Mouse (Mus musculus): Measurements from ENCODE around the gene Arntl. TPM values are rescaled to one million over a fixed set of nuclear protein-coding genes. Genes with fewer than 3 reads are reported as not detected.

The Arntl gene
- polyA plus RNA-seq, 1 experiment from 2014 or later = 7.7 TPM

GRCm38 (mm10) chr7:113185056-113185455 lies 22.2 kb upstream of the Arntl start:
- ATAC-seq (ENCODE audit: low FRiP score) (no peak), DNase-seq (ENCODE audit: low spot score) (no peak)
- Histone ChIP-seq H3K36me3 (ENCODE audit: control insufficient read depth, insufficient read depth, low read length) (no peaks in the 10 kb centered on the region), H3K9me3 (ENCODE audit: control insufficient read depth, low read length) (no peaks in the 10 kb centered on the region), H3K27ac (ENCODE audit: low read depth, low read length) (no peak overlapping the region), H3K4me2 (replicated peaks; ENCODE audit: low read depth, low read length) (no peak overlapping the region), H3K4me1 (replicated peaks; ENCODE audit: control insufficient read depth, insufficient read depth, low read length) (no peaks in the 10 kb centered on the region), H3K27me3 (ENCODE audit: control insufficient read depth, insufficient read depth, low read length) (no peaks in the 10 kb centered on the region), H3K4me3 (ENCODE audit: low read depth, low read length) (no peak overlapping the region), H3K9ac (ENCODE audit: low read depth, low read length) (no peak overlapping the region)

DNA sequence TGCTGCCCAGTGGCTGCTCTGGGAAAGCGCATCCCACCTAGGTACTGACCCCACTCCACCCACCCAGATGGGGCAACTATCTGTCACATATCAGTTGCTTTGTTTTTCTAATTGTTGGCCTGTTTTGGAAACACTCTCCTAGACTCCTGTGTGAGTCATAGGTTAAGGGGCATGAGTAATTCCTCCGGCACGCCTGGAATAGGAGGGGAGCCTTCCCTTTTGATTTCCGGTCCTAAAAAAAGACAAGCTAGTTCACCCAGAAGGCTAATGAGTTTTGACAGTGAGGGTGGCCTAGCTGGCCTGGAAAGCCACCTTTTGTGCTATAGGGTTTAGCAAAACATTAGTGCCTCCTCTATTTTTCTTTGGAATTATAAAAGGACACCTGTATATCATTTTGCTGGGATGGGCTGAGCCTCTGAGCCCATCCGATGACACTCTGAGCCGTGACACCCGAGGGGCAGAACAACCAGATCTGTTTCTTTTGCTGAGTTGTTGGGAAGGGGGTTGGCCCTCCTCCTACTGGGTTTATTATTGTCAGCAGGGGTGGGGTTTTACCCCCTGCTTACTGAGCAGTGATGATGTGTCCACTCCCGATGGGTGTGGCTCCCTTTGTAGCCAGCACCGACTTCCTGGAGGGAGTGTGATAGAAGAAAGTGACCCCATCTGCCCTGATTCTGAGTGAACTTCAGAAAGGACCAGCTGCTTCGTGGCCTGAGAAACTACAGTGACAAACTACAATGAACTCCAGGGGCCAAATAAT lies 21.0 kb upstream of the Arntl start:
- 63% methylated on average over 10 of the region's 10 CpGs for WGBS
- no peak for ATAC-seq (ENCODE audit: low FRiP score)
- no peak overlapping the region for H3K27ac ChIP-seq (ENCODE audit: low read depth, low read length)

DNA sequence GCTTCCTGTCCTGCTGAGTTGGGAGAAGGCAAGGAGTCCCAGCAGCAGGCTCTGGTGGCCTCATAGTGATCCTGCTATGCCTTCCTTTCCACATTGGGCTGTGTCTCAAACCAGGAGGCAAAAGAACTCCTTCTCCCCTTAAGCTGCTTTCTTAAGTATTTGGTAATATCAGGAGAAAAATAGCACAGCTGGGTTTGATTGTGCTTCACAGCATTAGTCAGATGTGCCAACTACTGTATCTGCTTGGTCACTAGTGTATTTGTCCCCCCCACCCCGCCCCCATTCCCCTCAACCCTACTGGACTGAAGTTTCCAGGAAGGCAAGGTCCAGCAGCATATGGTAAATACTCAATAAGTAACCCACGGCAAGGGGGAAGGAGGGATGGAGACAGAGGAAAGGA lies 19.2 kb upstream of the Arntl start:
- Histone ChIP-seq H3K4me3 (ENCODE audit: low read depth, low read length) (no peak overlapping the region), H3K4me1 (replicated peaks; ENCODE audit: control insufficient read depth, insufficient read depth, low read length) (no peaks in the 10 kb centered on the region), H3K9ac (ENCODE audit: low read depth, low read length) (no peak overlapping the region), H3K27me3 (ENCODE audit: control insufficient read depth, insufficient read depth, low read length) (no peaks in the 10 kb centered on the region), H3K9me3 (ENCODE audit: control insufficient read depth, low read length) (no peaks in the 10 kb centered on the region), H3K4me2 (replicated peaks; ENCODE audit: low read depth, low read length) (no peak overlapping the region), H3K27ac (ENCODE audit: low read depth, low read length) (no peak overlapping the region), H3K36me3 (ENCODE audit: control insufficient read depth, insufficient read depth, low read length) (no peaks in the 10 kb centered on the region)
- 65% methylated on average over 2 of the region's 2 CpGs for WGBS
- ATAC-seq (ENCODE audit: low FRiP score) (no peak), DNase-seq (ENCODE audit: low spot score) (no peak)

More for the DNA sequence above, 21.0 kb upstream of the Arntl start:
- H3K4me3 ChIP-seq (ENCODE audit: low read depth, low read length) = no peak overlapping the region
- no peaks in the 10 kb centered on the region for H3K36me3 ChIP-seq (ENCODE audit: control insufficient read depth, insufficient read depth, low read length)
- no peaks in the 10 kb centered on the region for H3K27me3 ChIP-seq (ENCODE audit: control insufficient read depth, insufficient read depth, low read length)
- no peak for DNase-seq (ENCODE audit: low spot score)
- H3K4me1 ChIP-seq (replicated peaks; ENCODE audit: control insufficient read depth, insufficient read depth, low read length) = no peaks in the 10 kb centered on the region
- H3K9me3 ChIP-seq (ENCODE audit: control insufficient read depth, low read length) = no peaks in the 10 kb centered on the region
- no peak overlapping the region for H3K9ac ChIP-seq (ENCODE audit: low read depth, low read length)
- no peak overlapping the region for H3K4me2 ChIP-seq (replicated peaks; ENCODE audit: low read depth, low read length)

DNA sequence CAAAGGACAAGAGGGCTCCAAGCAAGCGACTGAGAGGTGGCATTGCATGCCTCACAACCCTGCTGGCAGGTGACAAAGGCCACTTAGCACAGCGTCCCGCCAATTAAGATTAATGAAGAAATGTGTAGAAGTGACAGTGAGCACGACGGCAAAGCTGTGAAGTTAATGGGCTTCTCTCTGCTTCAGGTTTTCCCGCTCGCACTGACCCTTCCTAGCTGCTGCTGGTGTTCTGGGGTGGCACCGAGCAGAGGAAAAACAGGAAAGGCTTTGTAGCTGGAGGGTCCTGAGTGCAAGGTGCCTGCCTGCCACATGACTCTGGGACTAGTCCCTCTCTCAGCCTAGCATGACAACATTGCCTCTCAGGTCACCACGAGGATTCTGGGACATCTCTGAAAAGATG lies 18.7 kb upstream of the Arntl start:
- ATAC-seq (ENCODE audit: low FRiP score) = no peak
- H3K4me3 ChIP-seq (ENCODE audit: low read depth, low read length) = no peak overlapping the region
- 56% methylated on average over 9 of the region's 9 CpGs for WGBS

GRCm38 (mm10) chr7:113191787-113192186 lies 15.5 kb upstream of the Arntl start:
- ATAC-seq (ENCODE audit: low FRiP score) = no peak
- WGBS = 68% methylated on average over 1 of the region's 1 CpGs

More for the DNA sequence above, 18.7 kb upstream of the Arntl start:
- no peak overlapping the region for H3K27ac ChIP-seq (ENCODE audit: low read depth, low read length)
- H3K4me2 ChIP-seq (replicated peaks; ENCODE audit: low read depth, low read length) = no peak overlapping the region
- H3K27me3 ChIP-seq (ENCODE audit: control insufficient read depth, insufficient read depth, low read length) = no peaks in the 10 kb centered on the region
- no peaks in the 10 kb centered on the region for H3K4me1 ChIP-seq (replicated peaks; ENCODE audit: control insufficient read depth, insufficient read depth, low read length)
- DNase-seq (ENCODE audit: low spot score) = no peak
- no peaks in the 10 kb centered on the region for H3K36me3 ChIP-seq (ENCODE audit: control insufficient read depth, insufficient read depth, low read length)
- no peaks in the 10 kb centered on the region for H3K9me3 ChIP-seq (ENCODE audit: control insufficient read depth, low read length)
- no peak overlapping the region for H3K9ac ChIP-seq (ENCODE audit: low read depth, low read length)

DNA sequence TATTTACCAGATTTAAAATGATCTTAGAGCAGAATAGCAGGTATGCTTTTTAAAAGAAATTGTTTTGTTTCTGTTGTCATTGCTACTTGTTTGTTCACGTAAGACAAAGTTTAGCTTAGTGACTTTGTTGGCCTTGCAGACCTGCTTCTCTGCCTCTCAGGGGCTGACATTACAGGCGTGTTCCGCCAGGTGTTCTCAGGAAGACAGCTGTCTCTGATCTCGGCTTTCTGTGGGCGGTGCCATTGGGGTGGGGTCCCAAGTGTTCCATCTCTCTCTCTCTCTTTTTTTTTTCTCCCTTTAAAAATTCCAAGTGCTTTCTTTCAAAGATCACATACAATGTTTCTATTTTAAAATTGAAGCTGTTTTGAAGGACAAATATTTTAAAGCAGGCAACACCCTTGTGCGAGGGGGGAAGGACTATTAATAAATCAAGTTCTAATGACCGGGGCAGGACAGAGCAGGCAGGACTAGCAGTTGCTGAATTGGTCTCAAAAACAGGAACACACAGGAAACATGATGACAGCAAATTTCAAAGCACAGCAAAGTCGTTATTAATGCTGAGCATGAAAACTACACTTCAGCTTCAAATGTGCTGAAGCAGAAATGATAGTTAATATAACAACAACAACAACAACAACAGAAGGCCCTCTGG lies 14.4 kb upstream of the Arntl start:
- Histone ChIP-seq H3K4me3 (ENCODE audit: low read depth, low read length) (no peak overlapping the region), H3K27ac (ENCODE audit: low read depth, low read length) (no peak overlapping the region), H3K9me3 (ENCODE audit: control insufficient read depth, low read length) (no peaks in the 10 kb centered on the region), H3K4me2 (replicated peaks; ENCODE audit: low read depth, low read length) (no peak overlapping the region), H3K4me1 (replicated peaks; ENCODE audit: control insufficient read depth, insufficient read depth, low read length) (no peaks in the 10 kb centered on the region), H3K27me3 (ENCODE audit: control insufficient read depth, insufficient read depth, low read length) (no peaks in the 10 kb centered on the region), H3K36me3 (ENCODE audit: control insufficient read depth, insufficient read depth, low read length) (no peaks in the 10 kb centered on the region), H3K9ac (ENCODE audit: low read depth, low read length) (no peak overlapping the region)
- WGBS = 69% methylated on average over 8 of the region's 8 CpGs
- ATAC-seq (ENCODE audit: low FRiP score) (no peak), DNase-seq (ENCODE audit: low spot score) (no peak)

More at GRCm38 (mm10) chr7:113191787-113192186, 15.5 kb upstream of the Arntl start:
- H3K9me3 ChIP-seq (ENCODE audit: control insufficient read depth, low read length) = no peaks in the 10 kb centered on the region
- H3K4me3 ChIP-seq (ENCODE audit: low read depth, low read length) = no peak overlapping the region
- no peaks in the 10 kb centered on the region for H3K4me1 ChIP-seq (replicated peaks; ENCODE audit: control insufficient read depth, insufficient read depth, low read length)
- H3K27ac ChIP-seq (ENCODE audit: low read depth, low read length) = no peak overlapping the region
- no peak overlapping the region for H3K9ac ChIP-seq (ENCODE audit: low read depth, low read length)
- H3K36me3 ChIP-seq (ENCODE audit: control insufficient read depth, insufficient read depth, low read length) = no peaks in the 10 kb centered on the region
- no peaks in the 10 kb centered on the region for H3K27me3 ChIP-seq (ENCODE audit: control insufficient read depth, insufficient read depth, low read length)
- DNase-seq (ENCODE audit: low spot score) = no peak
- no peak overlapping the region for H3K4me2 ChIP-seq (replicated peaks; ENCODE audit: low read depth, low read length)

GRCm38 (mm10) chr7:113193872-113194271 lies 13.4 kb upstream of the Arntl start:
- H3K4me2 ChIP-seq (replicated peaks; ENCODE audit: low read depth, low read length) = no peak overlapping the region
- ATAC-seq (ENCODE audit: low FRiP score) (no peak), DNase-seq (ENCODE audit: low spot score) (no peak)
- no peaks in the 10 kb centered on the region for H3K9me3 ChIP-seq (ENCODE audit: control insufficient read depth, low read length)
- no peaks in the 10 kb centered on the region for H3K36me3 ChIP-seq (ENCODE audit: control insufficient read depth, insufficient read depth, low read length)
- H3K27me3 ChIP-seq (ENCODE audit: control insufficient read depth, insufficient read depth, low read length) = no peaks in the 10 kb centered on the region
- H3K4me1 ChIP-seq (replicated peaks; ENCODE audit: control insufficient read depth, insufficient read depth, low read length) = no peaks in the 10 kb centered on the region
- no peak overlapping the region for H3K9ac ChIP-seq (ENCODE audit: low read depth, low read length)
- H3K27ac ChIP-seq (ENCODE audit: low read depth, low read length) = no peak overlapping the region
- H3K4me3 ChIP-seq (ENCODE audit: low read depth, low read length) = no peak overlapping the region

DNA sequence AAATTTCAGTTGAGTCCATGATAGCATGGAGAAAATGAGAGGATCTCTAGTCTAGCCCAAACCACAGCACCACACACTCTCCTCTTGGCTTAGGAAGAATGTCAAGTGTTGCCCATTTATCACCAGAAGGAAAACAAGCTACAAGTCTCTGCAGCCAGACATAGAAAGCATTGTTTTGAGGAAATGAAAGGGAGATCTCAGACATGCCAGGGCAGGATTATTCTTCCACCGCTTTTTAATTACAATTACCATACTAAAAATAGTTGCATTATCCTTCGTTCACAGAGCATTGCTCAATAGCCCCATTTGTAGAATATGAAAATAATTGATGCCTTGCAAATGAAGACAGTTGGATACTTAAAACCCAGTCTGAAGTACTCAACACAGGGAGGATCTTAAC lies 12.0 kb upstream of the Arntl start:
- Histone ChIP-seq H3K27me3 (ENCODE audit: control insufficient read depth, insufficient read depth, low read length) (no peaks in the 10 kb centered on the region), H3K4me2 (replicated peaks; ENCODE audit: low read depth, low read length) (no peak overlapping the region), H3K9ac (ENCODE audit: low read depth, low read length) (no peak overlapping the region), H3K9me3 (ENCODE audit: control insufficient read depth, low read length) (no peaks in the 10 kb centered on the region), H3K36me3 (ENCODE audit: control insufficient read depth, insufficient read depth, low read length) (no peaks in the 10 kb centered on the region), H3K27ac (ENCODE audit: low read depth, low read length) (no peak overlapping the region), H3K4me1 (replicated peaks; ENCODE audit: control insufficient read depth, insufficient read depth, low read length) (no peaks in the 10 kb centered on the region), H3K4me3 (ENCODE audit: low read depth, low read length) (no peak overlapping the region)
- DNase-seq (ENCODE audit: low spot score) (no peak), ATAC-seq (ENCODE audit: low FRiP score) (no peak)
- 75% methylated on average over 2 of the region's 2 CpGs for WGBS

DNA sequence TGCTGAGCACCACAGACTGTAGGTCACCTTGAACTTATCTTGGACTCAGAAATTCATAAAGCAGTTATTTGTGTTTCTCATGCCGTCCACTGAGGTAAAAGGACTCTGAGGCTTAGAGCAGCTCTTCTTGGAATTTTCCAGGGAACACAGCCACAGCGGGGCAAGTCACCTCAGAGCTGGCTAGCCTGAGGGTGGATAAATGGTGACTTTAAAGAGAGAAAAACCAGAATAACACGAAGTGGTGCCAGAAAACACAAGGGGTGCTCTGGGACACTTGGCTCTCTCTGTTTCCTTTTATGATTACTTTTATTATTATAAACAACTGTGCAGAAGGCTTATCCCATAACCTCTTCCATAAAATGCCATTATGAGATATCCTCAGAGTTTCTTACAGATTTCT lies 11.1 kb upstream of the Arntl start:
- no peak overlapping the region for H3K4me2 ChIP-seq (replicated peaks; ENCODE audit: low read depth, low read length)
- ATAC-seq (ENCODE audit: low FRiP score) (no peak), DNase-seq (ENCODE audit: low spot score) (no peak)
- WGBS = 92% methylated on average over 3 of the region's 3 CpGs
- H3K9ac ChIP-seq (ENCODE audit: low read depth, low read length) = no peak overlapping the region
- no peaks in the 10 kb centered on the region for H3K9me3 ChIP-seq (ENCODE audit: control insufficient read depth, low read length)
- H3K4me3 ChIP-seq (ENCODE audit: low read depth, low read length) = no peak overlapping the region
- H3K36me3 ChIP-seq (ENCODE audit: control insufficient read depth, insufficient read depth, low read length) = no peaks in the 10 kb centered on the region
- no peaks in the 10 kb centered on the region for H3K4me1 ChIP-seq (replicated peaks; ENCODE audit: control insufficient read depth, insufficient read depth, low read length)
- H3K27me3 ChIP-seq (ENCODE audit: control insufficient read depth, insufficient read depth, low read length) = no peaks in the 10 kb centered on the region
- H3K27ac ChIP-seq (ENCODE audit: low read depth, low read length) = no peak overlapping the region
